Comparison of ENCODE assay signal across 8 mouse cellular contexts in genomic region chr4:155601997-155602456, GRCm38 (mm10). TPM values are rescaled to one million over a fixed set of nuclear protein-coding genes. Genes with fewer than 3 reads are reported as not detected.
A peak's percentile ranks its signal among the peaks of the same experiment; 100 is the strongest.
DNase-seq lines count a peak whose midpoint lies in the region; ATAC-seq and TF ChIP-seq lines count a peak whose summit lies in the region.

No protein-coding gene starts in this region.

- WGBS in kidney, postnatal 0 days: 2% methylated on average over 31 of the region's 31 CpGs
- WGBS in hindbrain, embryonic 16.5 days: 1% methylated on average over 30 of the region's 31 CpGs
- WGBS in midbrain, postnatal 0 days: under 1% methylated on average over 31 of the region's 31 CpGs

- no peaks in the 10 kb centered on the region for H3K27me3 ChIP-seq in kidney, postnatal 0 days (ENCODE audit: insufficient read depth, low read length)
- H3K27me3 ChIP-seq in hindbrain, embryonic 16.5 days (replicated peaks; ENCODE audit: control insufficient read depth, insufficient read depth, low read length): no peaks in the 10 kb centered on the region
- H3K27me3 ChIP-seq in midbrain, postnatal 0 days (ENCODE audit: insufficient read depth, low read length): no peaks in the 10 kb centered on the region

- peak; percentile 33 for ATAC-seq in kidney, postnatal 0 days (replicated peaks; ENCODE audit: low FRiP score, low read depth)
- no peak for ATAC-seq in hindbrain, embryonic 16.5 days
- peak; percentile 15; the same call in 1 of the 2 replicates for ATAC-seq in midbrain, postnatal 0 days (ENCODE audit: low FRiP score)

- H3K36me3 ChIP-seq in kidney, postnatal 0 days (ENCODE audit: insufficient read depth, low read length): no peaks in the 10 kb centered on the region
- no peaks in the 10 kb centered on the region for H3K36me3 ChIP-seq in hindbrain, embryonic 16.5 days (ENCODE audit: control insufficient read depth, insufficient read depth, low read length)
- H3K36me3 ChIP-seq in midbrain, postnatal 0 days (ENCODE audit: insufficient read depth, low read length): peaks cover 2% of the 10 kb centered on the region; the same call in 1 of the 2 replicates

- no peaks in the 10 kb centered on the region for H3K4me1 ChIP-seq in kidney, postnatal 0 days (replicated peaks; ENCODE audit: insufficient read depth, low read length)
- H3K4me1 ChIP-seq in brown adipose tissue, adult 24 weeks (ENCODE audit: control insufficient read depth, insufficient read depth, insufficient read length, low read length): no peaks in the 10 kb centered on the region
- peaks cover 11% of the 10 kb centered on the region for H3K4me1 ChIP-seq in hindbrain, embryonic 16.5 days (ENCODE audit: control insufficient read depth, insufficient read depth, low read depth, low read length)
- 0 out of 2 replicates have a peak, but pooled peaks cover 4% of the 10 kb centered on the region for H3K4me1 ChIP-seq in midbrain, postnatal 0 days (ENCODE audit: insufficient read depth, low read length)

- H3K27ac ChIP-seq in kidney, postnatal 0 days: peak overlapping the region; percentile 96
- peak overlapping the region; percentile 68 for H3K27ac ChIP-seq in brown adipose tissue, adult 24 weeks (replicated peaks; ENCODE audit: low read depth, low read length)
- H3K27ac ChIP-seq in hindbrain, embryonic 16.5 days (ENCODE audit: low read depth, low read length): peak overlapping the region; percentile 100
- H3K27ac ChIP-seq in midbrain, postnatal 0 days (ENCODE audit: low read depth, low read length): peak overlapping the region; percentile 100

- peak overlapping the region; percentile 58 for H3K4me3 ChIP-seq in kidney, postnatal 0 days (replicated peaks; ENCODE audit: low read depth, low read length)
- H3K4me3 ChIP-seq in brown adipose tissue, adult 24 weeks (ENCODE audit: insufficient read depth, low read depth, low read length): peak overlapping the region; percentile 93
- H3K4me3 ChIP-seq in hindbrain, embryonic 16.5 days (ENCODE audit: low read length): peak overlapping the region; percentile 91
- peak overlapping the region; percentile 94 for H3K4me3 ChIP-seq in midbrain, postnatal 0 days (ENCODE audit: low read depth, low read length)

- H3K9ac ChIP-seq in kidney, postnatal 0 days (ENCODE audit: low read depth, low read length): peak overlapping the region; percentile 77
- H3K9ac ChIP-seq in hindbrain, embryonic 16.5 days (ENCODE audit: low read depth, low read length): peak overlapping the region; percentile 94
- peak overlapping the region; percentile 93 for H3K9ac ChIP-seq in midbrain, postnatal 0 days (replicated peaks; ENCODE audit: low read length, poor library complexity, severe bottlenecking)

- H3K9me3 ChIP-seq in kidney, postnatal 0 days (replicated peaks; ENCODE audit: low read length): no peaks in the 10 kb centered on the region
- H3K9me3 ChIP-seq in hindbrain, embryonic 16.5 days (ENCODE audit: control insufficient read depth, low read length): no peaks in the 10 kb centered on the region
- H3K9me3 ChIP-seq in midbrain, postnatal 0 days (ENCODE audit: low read length): no peaks in the 10 kb centered on the region

- peak overlapping the region; percentile 96 for H3K4me2 ChIP-seq in kidney, postnatal 0 days (ENCODE audit: low read length)
- H3K4me2 ChIP-seq in hindbrain, embryonic 16.5 days (ENCODE audit: low read length): peak overlapping the region; percentile 59
- H3K4me2 ChIP-seq in midbrain, postnatal 0 days (ENCODE audit: low read depth, low read length, poor library complexity, severe bottlenecking): peak overlapping the region; percentile 86

- no peak for TF ChIP-seq CTCF in kidney, postnatal 0 days (IDR thresholded peaks at IDR 0.05; ENCODE audit: low read depth)
- TF ChIP-seq CTCF in midbrain, postnatal 0 days (IDR thresholded peaks at IDR 0.05): no peak

- no peak for DNase-seq in kidney, postnatal 0 days (ENCODE audit: low spot score)
- DNase-seq in kidney, postnatal 36 days: no peak
- peak; percentile 5 for DNase-seq in midbrain, postnatal 0 days (ENCODE audit: low spot score)
- no peak for DNase-seq in urinary bladder, postnatal 36 days (ENCODE audit: low spot score in 2 of 2)
- DNase-seq in embryo, embryonic 10.5 days (ENCODE audit: low spot score): no peak
- DNase-seq in layer of hippocampus, postnatal 25 days (ENCODE audit: extremely low spot score in 1 of 2, low spot score in 1 of 2): no peak

RNA-seq across cellular contexts. Expression of gene Slc35e2, which starts 0.8 kb away (rescaled TPM):
- polyA plus RNA-seq in kidney, postnatal 0 days (2015; fragmentation: Nextera tagmentation; extraction: Ambion mirVana): 6.4 and 6.6 TPM in 2 replicates
- polyA plus RNA-seq in brown adipose tissue, adult 24 weeks (2012; ENCODE audit: insufficient read depth, insufficient read length, missing spikeins): 7.0 and 9.4 TPM in 2 replicates
- polyA plus RNA-seq in hindbrain, embryonic 16.5 days (2015; fragmentation: Nextera tagmentation; extraction: Ambion mirVana): 12.3 and 16.4 TPM in 2 replicates
- 65.1 and 74.9 TPM in 2 replicates for total RNA-seq in midbrain, postnatal 0 days (2014; rRNA removed)
- polyA plus RNA-seq in midbrain, postnatal 0 days (2015; fragmentation: Nextera tagmentation; extraction: Ambion mirVana): 14.7 and 14.8 TPM in 2 replicates
- 10 to 100 TPM; 41.5 to 42.5 TPM for total RNA-seq in layer of hippocampus, postnatal 25 days (2021)

RNA-seq across cellular contexts. Expression of gene Cdk11b, which starts 22.6 kb away (rescaled TPM):
- polyA plus RNA-seq in kidney, postnatal 0 days (2015; fragmentation: Nextera tagmentation; extraction: Ambion mirVana): 60.0 and 65.4 TPM in 2 replicates
- polyA plus RNA-seq in brown adipose tissue, adult 24 weeks (2012; ENCODE audit: insufficient read depth, insufficient read length, missing spikeins): 32.4 and 37.9 TPM in 2 replicates
- 50.0 and 54.9 TPM in 2 replicates for polyA plus RNA-seq in hindbrain, embryonic 16.5 days (2015; fragmentation: Nextera tagmentation; extraction: Ambion mirVana)
- 15.2 and 25.3 TPM in 2 replicates for total RNA-seq in midbrain, postnatal 0 days (2014; rRNA removed)
- polyA plus RNA-seq in midbrain, postnatal 0 days (2015; fragmentation: Nextera tagmentation; extraction: Ambion mirVana): 60.2 and 64.1 TPM in 2 replicates
- 10 to 100 TPM; 41.1 to 47.3 TPM for total RNA-seq in layer of hippocampus, postnatal 25 days (2021)

RNA-seq across cellular contexts. Expression of gene Nadk, which starts 39.8 kb away (rescaled TPM):
- 76.8 and 83.0 TPM in 2 replicates for polyA plus RNA-seq in kidney, postnatal 0 days (2015; fragmentation: Nextera tagmentation; extraction: Ambion mirVana)
- polyA plus RNA-seq in brown adipose tissue, adult 24 weeks (2012; ENCODE audit: insufficient read depth, insufficient read length, missing spikeins): 147 and 155 TPM in 2 replicates
- polyA plus RNA-seq in hindbrain, embryonic 16.5 days (2015; fragmentation: Nextera tagmentation; extraction: Ambion mirVana): 80.0 and 88.9 TPM in 2 replicates
- 69.1 and 81.6 TPM in 2 replicates for total RNA-seq in midbrain, postnatal 0 days (2014; rRNA removed)
- polyA plus RNA-seq in midbrain, postnatal 0 days (2015; fragmentation: Nextera tagmentation; extraction: Ambion mirVana): 48.2 and 56.6 TPM in 2 replicates
- total RNA-seq in layer of hippocampus, postnatal 25 days (2021): 10 to 100 TPM; 67.1 to 68.5 TPM

RNA-seq across cellular contexts. Expression of gene Gm10563, which starts 43.2 kb away (rescaled TPM):
- polyA plus RNA-seq in kidney, postnatal 0 days (2015; fragmentation: Nextera tagmentation; extraction: Ambion mirVana): not detected in 2 replicates
- polyA plus RNA-seq in brown adipose tissue, adult 24 weeks (2012; ENCODE audit: insufficient read depth, insufficient read length, missing spikeins): not detected in 2 replicates
- polyA plus RNA-seq in hindbrain, embryonic 16.5 days (2015; fragmentation: Nextera tagmentation; extraction: Ambion mirVana): not detected in 2 replicates
- not detected in 2 replicates for total RNA-seq in midbrain, postnatal 0 days (2014; rRNA removed)
- not detected in 2 replicates for polyA plus RNA-seq in midbrain, postnatal 0 days (2015; fragmentation: Nextera tagmentation; extraction: Ambion mirVana)
- not detected for total RNA-seq in layer of hippocampus, postnatal 25 days (2021)

RNA-seq across cellular contexts. Expression of gene Mmp23, which starts 51.2 kb away (rescaled TPM):
- 77.2 and 80.3 TPM in 2 replicates for polyA plus RNA-seq in kidney, postnatal 0 days (2015; fragmentation: Nextera tagmentation; extraction: Ambion mirVana)
- 3.3 and 5.5 TPM in 2 replicates for polyA plus RNA-seq in brown adipose tissue, adult 24 weeks (2012; ENCODE audit: insufficient read depth, insufficient read length, missing spikeins)
- 2.9 and 5.3 TPM in 2 replicates for polyA plus RNA-seq in hindbrain, embryonic 16.5 days (2015; fragmentation: Nextera tagmentation; extraction: Ambion mirVana)
- total RNA-seq in midbrain, postnatal 0 days (2014; rRNA removed): 4.1 and 6.4 TPM in 2 replicates
- polyA plus RNA-seq in midbrain, postnatal 0 days (2015; fragmentation: Nextera tagmentation; extraction: Ambion mirVana): 4.4 and 5.6 TPM in 2 replicates
- total RNA-seq in layer of hippocampus, postnatal 25 days (2021): 1 to 10 TPM; 2.7 to 3.0 TPM
